Mouse (Mus musculus): Measurements from ENCODE around the gene Wdr6. TPM values are rescaled to one million over a fixed set of nuclear protein-coding genes. Genes with fewer than 3 reads are reported as not detected.
A peak's percentile ranks its signal among the peaks of the same experiment; 100 is the strongest.

The Wdr6 gene
- polyA plus RNA-seq, 1 experiment from 2014 or later, result 82.0 TPM

GRCm38 (mm10) chr9:108599021-108599566 lies 20.6 kb upstream of the Wdr6 start:
- Histone ChIP-seq H3K9me3 (ENCODE audit: control insufficient read depth, low read length) (no peaks in the 10 kb centered on the region), H3K4me2 (ENCODE audit: low read length) (no peak overlapping the region), H3K4me3 (ENCODE audit: low read depth, low read length) (no peak overlapping the region), H3K36me3 (ENCODE audit: control insufficient read depth, insufficient read depth, low read length) (peaks cover 19% of the 10 kb centered on the region), H3K9ac (ENCODE audit: low read length) (no peak overlapping the region), H3K4me1 (replicated peaks; ENCODE audit: control insufficient read depth, insufficient read depth, low read length) (no peaks in the 10 kb centered on the region), H3K27ac (ENCODE audit: low read depth) (no peak overlapping the region), H3K27me3 (replicated peaks; ENCODE audit: control insufficient read depth, insufficient read depth, low read length) (no peaks in the 10 kb centered on the region)
- no peak for ATAC-seq (replicated peaks; ENCODE audit: low FRiP score, low TSS enrichment, low read depth)
- 84% methylated on average over 4 of the region's 4 CpGs for WGBS
- DNase-seq (ENCODE audit: low spot score), result no peak

DNA sequence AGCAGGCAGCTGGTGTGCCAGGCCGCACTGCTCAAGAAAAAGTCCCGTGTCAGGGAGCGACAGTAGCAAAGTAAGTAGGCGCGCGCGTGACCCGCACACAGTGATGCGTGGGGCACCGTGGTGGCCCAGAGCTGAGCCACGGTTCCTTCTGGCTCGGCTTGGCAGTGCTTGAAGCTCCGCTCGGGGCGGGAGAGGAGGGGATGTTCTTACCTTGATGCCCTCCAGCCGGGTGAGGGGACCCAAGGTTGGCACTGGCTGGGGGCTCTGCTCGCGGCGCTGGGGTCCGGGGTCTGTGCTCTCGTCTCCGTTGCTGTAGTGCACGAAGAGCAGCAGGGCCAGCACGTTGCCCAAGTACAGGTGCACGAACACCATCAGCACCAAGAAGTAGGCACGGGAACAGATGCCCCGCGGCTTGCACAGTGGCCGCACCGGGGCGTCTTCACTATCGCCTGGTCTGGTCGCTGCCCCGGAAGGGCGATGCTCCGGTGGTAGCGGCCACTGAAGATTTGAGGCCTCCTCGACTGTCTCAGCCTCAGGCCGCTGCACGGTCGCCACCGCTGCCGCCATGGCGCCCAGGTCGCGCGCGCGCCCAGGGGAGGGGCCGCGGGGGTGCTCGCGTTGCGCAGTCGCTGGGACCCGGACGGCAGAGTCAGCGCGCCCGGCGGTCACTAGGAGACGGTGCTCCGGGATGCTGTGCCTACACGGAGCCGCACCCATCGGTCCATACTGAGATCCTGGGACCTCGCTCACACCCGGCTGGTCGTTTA lies 18.6 kb upstream of the Wdr6 start, which contains the start of gene P4htm:
P4htm (minus strand) TSS at position 670 of the 767 bp plus-strand sequence.
- H3K4me1 ChIP-seq (replicated peaks; ENCODE audit: control insufficient read depth, insufficient read depth, low read length), result no peaks in the 10 kb centered on the region
- peak; percentile 71 for ATAC-seq (replicated peaks; ENCODE audit: low FRiP score, low TSS enrichment, low read depth)
- peak within 1 kb of the TSS; percentile 88 for H3K4me2 ChIP-seq (ENCODE audit: low read length)
- H3K9me3 ChIP-seq (ENCODE audit: control insufficient read depth, low read length), result no peaks in the 10 kb centered on the region
- DNase-seq (ENCODE audit: low spot score), result peak; percentile 81
- no peaks in the 10 kb centered on the region for H3K36me3 ChIP-seq (ENCODE audit: control insufficient read depth, insufficient read depth, low read length)
- no peak within 1 kb of the TSS for H3K27ac ChIP-seq (ENCODE audit: low read depth)
- WGBS, result 4% methylated on average over 66 of the region's 69 CpGs
- H3K9ac ChIP-seq (ENCODE audit: low read length), result peak within 1 kb of the TSS; percentile 57
- H3K4me3 ChIP-seq (ENCODE audit: low read depth, low read length), result peak within 1 kb of the TSS; percentile 64
- no peaks in the 10 kb centered on the region for H3K27me3 ChIP-seq (replicated peaks; ENCODE audit: control insufficient read depth, insufficient read depth, low read length)

GRCm38 (mm10) chr9:108594354-108594753 lies 15.8 kb upstream of the Wdr6 start:
- H3K36me3 ChIP-seq (ENCODE audit: control insufficient read depth, insufficient read depth, low read length), result no peaks in the 10 kb centered on the region
- 81% methylated on average over 3 of the region's 3 CpGs for WGBS
- H3K9me3 ChIP-seq (ENCODE audit: control insufficient read depth, low read length), result no peaks in the 10 kb centered on the region
- DNase-seq (ENCODE audit: low spot score), result no peak
- no peak overlapping the region for H3K4me2 ChIP-seq (ENCODE audit: low read length)
- H3K4me1 ChIP-seq (replicated peaks; ENCODE audit: control insufficient read depth, insufficient read depth, low read length), result no peaks in the 10 kb centered on the region
- no peak overlapping the region for H3K9ac ChIP-seq (ENCODE audit: low read length)
- no peaks in the 10 kb centered on the region for H3K27me3 ChIP-seq (replicated peaks; ENCODE audit: control insufficient read depth, insufficient read depth, low read length)
- no peak for ATAC-seq (replicated peaks; ENCODE audit: low FRiP score, low TSS enrichment, low read depth)
- H3K27ac ChIP-seq (ENCODE audit: low read depth), result no peak overlapping the region
- no peak overlapping the region for H3K4me3 ChIP-seq (ENCODE audit: low read depth, low read length)

- no peak for DNase-seq (ENCODE audit: low spot score)
- no peak overlapping the region for H3K4me3 ChIP-seq (ENCODE audit: low read depth, low read length)
- no peak overlapping the region for H3K4me2 ChIP-seq (ENCODE audit: low read length)
- H3K27ac ChIP-seq (ENCODE audit: low read depth), result no peak overlapping the region
- H3K27me3 ChIP-seq (replicated peaks; ENCODE audit: control insufficient read depth, insufficient read depth, low read length), result no peaks in the 10 kb centered on the region
- H3K9me3 ChIP-seq (ENCODE audit: control insufficient read depth, low read length), result no peaks in the 10 kb centered on the region
- 94% methylated on average over 4 of the region's 4 CpGs for WGBS
- H3K4me1 ChIP-seq (replicated peaks; ENCODE audit: control insufficient read depth, insufficient read depth, low read length), result peaks cover 24% of the 10 kb centered on the region
- no peaks in the 10 kb centered on the region for H3K36me3 ChIP-seq (ENCODE audit: control insufficient read depth, insufficient read depth, low read length)
- ATAC-seq (replicated peaks; ENCODE audit: low FRiP score, low TSS enrichment, low read depth), result no peak
- no peak overlapping the region for H3K9ac ChIP-seq (ENCODE audit: low read length)
Measured at GRCm38 (mm10) chr9:108591462-108591861, 12.9 kb upstream of the Wdr6 start.

- Histone ChIP-seq H3K27me3 (replicated peaks; ENCODE audit: control insufficient read depth, insufficient read depth, low read length) (no peaks in the 10 kb centered on the region), H3K27ac (ENCODE audit: low read depth) (no peak overlapping the region), H3K4me3 (ENCODE audit: low read depth, low read length) (no peak overlapping the region), H3K4me1 (replicated peaks; ENCODE audit: control insufficient read depth, insufficient read depth, low read length) (peaks cover 24% of the 10 kb centered on the region), H3K9ac (ENCODE audit: low read length) (no peak overlapping the region), H3K9me3 (ENCODE audit: control insufficient read depth, low read length) (no peaks in the 10 kb centered on the region), H3K36me3 (ENCODE audit: control insufficient read depth, insufficient read depth, low read length) (no peaks in the 10 kb centered on the region), H3K4me2 (ENCODE audit: low read length) (no peak overlapping the region)
- WGBS, result 56% methylated on average over 5 of the region's 5 CpGs
- ATAC-seq (replicated peaks; ENCODE audit: low FRiP score, low TSS enrichment, low read depth) (no peak), DNase-seq (ENCODE audit: low spot score) (no peak)
Measured at GRCm38 (mm10) chr9:108589229-108589628, 10.7 kb upstream of the Wdr6 start.

GRCm38 (mm10) chr9:108587571-108588180 lies 9.1 kb upstream of the Wdr6 start:
- Histone ChIP-seq H3K4me2 (ENCODE audit: low read length) (peak overlapping the region; percentile 42), H3K9me3 (ENCODE audit: control insufficient read depth, low read length) (no peaks in the 10 kb centered on the region), H3K4me3 (ENCODE audit: low read depth, low read length) (no peak overlapping the region; the same call in 1 of the 2 replicates), H3K36me3 (ENCODE audit: control insufficient read depth, insufficient read depth, low read length) (no peaks in the 10 kb centered on the region), H3K9ac (ENCODE audit: low read length) (0 out of 2 replicates have a peak overlapping the region, but pooled peaks have one; percentile 25), H3K27me3 (replicated peaks; ENCODE audit: control insufficient read depth, insufficient read depth, low read length) (no peaks in the 10 kb centered on the region), H3K27ac (ENCODE audit: low read depth) (peak overlapping the region; percentile 78), H3K4me1 (replicated peaks; ENCODE audit: control insufficient read depth, insufficient read depth, low read length) (peaks cover 24% of the 10 kb centered on the region)
- ATAC-seq (replicated peaks; ENCODE audit: low FRiP score, low TSS enrichment, low read depth) (peak; percentile 93), DNase-seq (ENCODE audit: low spot score) (peak; percentile 82)
- WGBS, result 3% methylated on average over 14 of the region's 14 CpGs

- H3K27me3 ChIP-seq (replicated peaks; ENCODE audit: control insufficient read depth, insufficient read depth, low read length), result no peaks in the 10 kb centered on the region
- H3K9ac ChIP-seq (ENCODE audit: low read length), result peak overlapping the region; percentile 74
- DNase-seq (ENCODE audit: low spot score) (no peak), ATAC-seq (replicated peaks; ENCODE audit: low FRiP score, low TSS enrichment, low read depth) (no peak)
- 51% methylated on average over 5 of the region's 5 CpGs for WGBS
- H3K4me3 ChIP-seq (ENCODE audit: low read depth, low read length), result peak overlapping the region; percentile 70; the same call in 1 of the 2 replicates
- H3K4me1 ChIP-seq (replicated peaks; ENCODE audit: control insufficient read depth, insufficient read depth, low read length), result peaks cover 25% of the 10 kb centered on the region
- H3K9me3 ChIP-seq (ENCODE audit: control insufficient read depth, low read length), result no peaks in the 10 kb centered on the region
- H3K36me3 ChIP-seq (ENCODE audit: control insufficient read depth, insufficient read depth, low read length), result peaks cover 20% of the 10 kb centered on the region
- peak overlapping the region; percentile 81 for H3K4me2 ChIP-seq (ENCODE audit: low read length)
- H3K27ac ChIP-seq (ENCODE audit: low read depth), result peak overlapping the region; percentile 91
Measured at GRCm38 (mm10) chr9:108579344-108579690, 778 bp upstream of the Wdr6 start.

DNA sequence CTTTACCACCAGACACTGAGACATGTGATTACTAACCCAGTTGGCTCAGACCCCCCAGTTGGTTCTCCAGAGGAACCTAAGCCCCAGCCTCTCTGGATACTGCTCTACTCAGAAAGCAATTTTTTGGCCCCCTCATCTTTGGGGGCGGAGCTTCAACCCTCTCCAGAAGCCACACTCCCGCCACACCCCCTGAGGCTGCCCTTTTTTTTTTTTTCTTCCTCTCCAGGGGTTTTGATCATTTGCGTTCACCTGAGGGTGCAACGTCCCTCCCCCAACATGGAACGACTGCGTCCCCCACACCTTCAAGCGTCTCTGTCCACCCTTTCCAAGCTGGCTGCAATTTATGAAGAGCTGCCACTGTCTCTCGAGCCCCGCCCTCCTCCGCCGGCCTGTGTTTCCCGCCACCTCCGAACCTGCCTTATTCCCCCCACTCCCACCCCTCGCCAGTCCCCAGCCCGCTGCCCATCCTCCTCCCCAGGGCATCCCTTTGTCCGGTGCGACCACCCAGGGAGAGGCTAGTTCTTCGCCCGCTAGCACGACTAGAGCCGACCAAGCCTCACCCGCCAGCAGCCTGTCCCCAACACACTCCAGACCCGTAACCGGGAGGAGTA lies 500 bp downstream of the Wdr6 start:
- Histone ChIP-seq H3K27me3 (replicated peaks; ENCODE audit: control insufficient read depth, insufficient read depth, low read length) (no peaks in the 10 kb centered on the region), H3K9me3 (ENCODE audit: control insufficient read depth, low read length) (no peaks in the 10 kb centered on the region), H3K9ac (ENCODE audit: low read length) (peak overlapping the region; percentile 74), H3K4me1 (replicated peaks; ENCODE audit: control insufficient read depth, insufficient read depth, low read length) (peaks cover 33% of the 10 kb centered on the region), H3K4me2 (ENCODE audit: low read length) (peak overlapping the region; percentile 81), H3K36me3 (ENCODE audit: control insufficient read depth, insufficient read depth, low read length) (peaks cover 32% of the 10 kb centered on the region), H3K4me3 (ENCODE audit: low read depth, low read length) (peak overlapping the region; percentile 70), H3K27ac (ENCODE audit: low read depth) (peak overlapping the region; percentile 91)
- ATAC-seq (replicated peaks; ENCODE audit: low FRiP score, low TSS enrichment, low read depth), result peak; percentile 40; the same call in 1 of the 2 replicates
- no peak for DNase-seq (ENCODE audit: low spot score)
- WGBS, result under 1% methylated on average over 24 of the region's 24 CpGs

Data from intestine, embryonic 14.5 days (tissue).